Mouse (Mus musculus) forebrain, postnatal 0 days (tissue): ENCODE measurements around the gene Wapl. TPM values are rescaled to one million over a fixed set of nuclear protein-coding genes. Genes with fewer than 3 reads are reported as not detected.

Experiments
- ATAC-seq: fragments of 200-750 bp; cut with Nextera tagmentation; 2 replicates; pipeline ENCODE4 v1.8.0; 2017; ENCODE audit warnings: mild to moderate bottlenecking, moderate library complexity
- DNase-seq: peaks from one replicate; pipeline ENCODE4 v3.0.0-alpha.2; 2015
- H3K27ac ChIP-seq: fragments of 300-500 bp; sonication (generic); 2 replicates; pipeline ENCODE4 v1.5.1; 2014; ENCODE audit warnings: low read depth, mild to moderate bottlenecking, antibody characterized with exemption, low read length, moderate library complexity, mixed read lengths
- H3K27me3 ChIP-seq: fragments of 300-500 bp; sonication (generic); 2 replicates; pipeline ENCODE4 v1.6.1; 2014; ENCODE audit warnings: mild to moderate bottlenecking, low read length, mixed read lengths; ENCODE audit not compliant: insufficient read depth
- H3K36me3 ChIP-seq: fragments of 300-500 bp; sonication (generic); 2 replicates; pipeline ENCODE4 v1.6.1; 2014; ENCODE audit warnings: mild to moderate bottlenecking, moderate library complexity; ENCODE audit not compliant: insufficient read depth
- H3K4me1 ChIP-seq: fragments of 300-500 bp; sonication (generic); 2 replicates; pipeline ENCODE4 v1.6.1; 2014; ENCODE audit warnings: antibody characterized with exemption; ENCODE audit not compliant: insufficient read depth
- H3K4me2 ChIP-seq: fragments of 300-500 bp; sonication (generic); 2 replicates; pipeline ENCODE4 v1.6.1; 2014; ENCODE audit warnings: low read depth, mild to moderate bottlenecking, moderate library complexity
- H3K4me3 ChIP-seq: fragments of 300-500 bp; sonication (generic); 2 replicates; pipeline ENCODE4 v1.5.1; 2014; ENCODE audit warnings: low read depth, low read length, mixed read lengths
- H3K9ac ChIP-seq: fragments of 300-500 bp; sonication (generic); 2 replicates; pipeline ENCODE4 v1.6.1; 2014; ENCODE audit warnings: mild to moderate bottlenecking
- H3K9me3 ChIP-seq: fragments of 300-500 bp; sonication (generic); 2 replicates; pipeline ENCODE4 v1.6.1; 2016; ENCODE audit warnings: low read length
- CTCF ChIP-seq: sonication (generic); IDR thresholded peaks from 2 replicates; pipeline ENCODE4 v1.5.1; 2016; ENCODE audit warnings: antibody characterized with exemption, control low read depth, low read depth
- WGBS: fragments of 180-500 bp; shearing (Covaris S2); extraction: QIAGEN DNeasy Blood & Tissue Kit; methylation state at CpG from one replicate; pipeline ENCODE4 v1.1.7; 2014; 5-methylcytosine and 5-hydroxymethylcytosine counted together
- polyA plus RNA-seq: library from polyadenylated mRNA; unstranded; fragments of >200 nt; fragmentation: Nextera tagmentation; extraction: Ambion mirVana; gene quantifications from 2 replicates; pipeline ENCODE4 v1.2.1, GENCODE M21; 2015
- total RNA-seq: library from RNA; depleted of rRNA; stranded (reverse); fragments of >200 nt; gene quantifications from 2 replicates; pipeline ENCODE4 v1.2.3, GENCODE M21; 2014; rRNA removed

The Wapl gene
- total and polyA plus RNA-seq, 2 experiments from 2014 or later = 12.1 to 36.1 TPM

- Histone ChIP-seq H3K9ac (no peak overlapping the region), H3K9me3 (no peaks in the 10 kb centered on the region), H3K4me2 (no peak overlapping the region), H3K4me1 (no peaks in the 10 kb centered on the region), H3K27ac (no peak overlapping the region), H3K4me3 (no peak overlapping the region), H3K36me3 (no peaks in the 10 kb centered on the region), H3K27me3 (no peaks in the 10 kb centered on the region)
- 60% methylated on average over 1 of the region's 1 CpGs for WGBS
- DNase-seq (no peak), ATAC-seq (no peak)
- TF ChIP-seq CTCF = no peak
Observed at GRCm38 (mm10) chr14:34793406-34794037, 119.8 kb downstream of the Wapl start.

Other genes with a start within 250 kb of the Wapl start
- gene Bmpr1a, start 170.6 kb upstream of the Wapl start, total RNA-seq = 52.2 and 54.8 TPM in 2 replicates
- gene Bmpr1a, start 170.6 kb upstream of the Wapl start, polyA plus RNA-seq = 12.7 and 15.9 TPM in 2 replicates
- gene 9230112D13Rik, start 151.1 kb upstream of the Wapl start, total RNA-seq = not detected in 2 replicates
- gene 9230112D13Rik, start 151.1 kb upstream of the Wapl start, polyA plus RNA-seq = not detected in 2 replicates
- 1.3 and 2.0 TPM in 2 replicates for gene Ldb3, start 85.2 kb upstream of the Wapl start, total RNA-seq
- 0.70 and 0.90 TPM in 2 replicates for gene Ldb3, start 85.2 kb upstream of the Wapl start, polyA plus RNA-seq
- gene Opn4, start 73.8 kb upstream of the Wapl start, total RNA-seq = 0.14 TPM in 1 of 2 replicates, not detected in the other
- gene Opn4, start 73.8 kb upstream of the Wapl start, polyA plus RNA-seq = 0.11 TPM in 1 of 2 replicates, not detected in the other
- 22.2 and 28.3 TPM in 2 replicates for gene Grid1, start 146.2 kb downstream of the Wapl start, total RNA-seq
- gene Grid1, start 146.2 kb downstream of the Wapl start, polyA plus RNA-seq = 3.3 and 9.2 TPM in 2 replicates